Mouse (Mus musculus): ENCODE data around the gene Ankdd1a.
A peak's percentile ranks its signal among the peaks of the same experiment; 100 is the strongest.

Ankdd1a gene

GRCm38 (mm10) chr9:65519807-65520504 is at the start of gene Ankdd1a:
Gene Ankdd1a (minus strand): TSS chr9:65520193.
- peak; percentile 40 for DNase-seq (ENCODE audit: inconsistent ontology term)

- peak; percentile 82 for DNase-seq (ENCODE audit: inconsistent ontology term)
Measured at GRCm38 (mm10) chr9:65569491-65569971, 49.5 kb upstream of the Ankdd1a start.

- no peak for DNase-seq (ENCODE audit: inconsistent ontology term)
Measured at GRCm38 (mm10) chr9:65568787-65569186, 48.8 kb upstream of the Ankdd1a start.

DNA sequence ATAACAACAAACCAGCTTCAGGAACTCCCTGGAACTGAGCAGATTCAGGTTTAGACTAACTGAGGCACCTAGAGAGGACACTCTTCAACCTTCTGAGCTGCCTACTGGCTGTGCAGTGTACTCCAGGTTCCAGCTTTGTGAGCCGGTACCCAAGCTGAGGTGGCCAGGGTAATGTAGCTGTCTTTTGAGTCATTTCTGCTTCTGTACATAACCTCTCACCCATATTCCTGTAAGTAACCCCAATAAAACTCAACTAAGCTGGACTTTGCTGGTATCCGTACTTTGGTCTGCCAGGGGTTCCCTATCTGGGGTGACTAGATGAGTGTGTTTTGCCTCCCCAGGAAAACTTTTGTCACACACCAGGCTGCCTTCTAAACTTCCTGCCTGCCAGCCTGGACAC is 44.7 kb upstream of the Ankdd1a start:
- no peak for DNase-seq (ENCODE audit: inconsistent ontology term)

- no peak for DNase-seq (ENCODE audit: inconsistent ontology term)
Measured at GRCm38 (mm10) chr9:65563073-65563472, 43.1 kb upstream of the Ankdd1a start.

DNA sequence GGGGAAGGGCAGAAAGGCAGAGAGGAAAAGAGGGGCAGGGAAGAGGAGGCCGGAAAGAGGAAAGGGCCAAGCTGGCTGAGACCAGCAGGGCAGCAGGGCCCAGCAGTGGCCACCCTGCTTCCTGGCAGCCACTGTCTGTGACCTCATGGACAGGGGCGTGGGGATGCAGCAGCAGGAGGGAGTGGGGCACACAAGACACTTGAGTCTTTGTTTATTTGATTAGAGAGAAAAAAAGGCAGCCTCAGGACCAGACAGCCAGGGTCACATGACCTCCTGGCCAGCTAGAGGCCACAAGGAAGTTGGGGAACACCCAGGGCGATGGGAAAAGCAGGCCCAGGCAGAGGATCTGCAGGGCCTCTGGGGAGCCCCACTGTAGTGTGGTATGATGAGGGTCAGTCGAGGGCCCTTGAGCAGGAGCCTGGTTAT is 42.1 kb upstream of the Ankdd1a start:
- DNase-seq (ENCODE audit: inconsistent ontology term): peak; percentile 95

- peak; percentile 85 for DNase-seq (ENCODE audit: inconsistent ontology term)
Measured at GRCm38 (mm10) chr9:65561016-65561415, 41.0 kb upstream of the Ankdd1a start.

- DNase-seq (ENCODE audit: inconsistent ontology term): no peak
Measured at GRCm38 (mm10) chr9:65558806-65559205, 38.8 kb upstream of the Ankdd1a start.

DNA sequence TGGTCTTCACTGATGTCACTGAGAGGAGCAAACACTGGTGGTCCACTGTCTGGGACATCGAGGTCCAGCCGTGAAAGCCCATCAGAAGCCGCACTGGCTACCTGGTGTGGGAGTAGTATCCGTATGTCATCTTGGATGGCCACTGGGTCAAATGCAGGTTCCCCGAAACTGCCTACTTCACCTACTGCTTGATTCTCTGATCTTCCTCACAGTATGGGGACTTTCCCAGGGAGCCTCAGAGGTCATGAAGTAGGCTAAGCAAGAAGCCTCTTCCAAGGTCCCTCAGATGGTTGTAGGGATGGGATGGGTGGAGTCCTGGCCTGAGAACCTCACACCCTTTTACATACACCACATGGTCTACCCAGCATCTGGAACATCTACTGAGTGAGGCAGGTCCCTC is 37.0 kb upstream of the Ankdd1a start:
- no peak for DNase-seq (ENCODE audit: inconsistent ontology term)

DNA sequence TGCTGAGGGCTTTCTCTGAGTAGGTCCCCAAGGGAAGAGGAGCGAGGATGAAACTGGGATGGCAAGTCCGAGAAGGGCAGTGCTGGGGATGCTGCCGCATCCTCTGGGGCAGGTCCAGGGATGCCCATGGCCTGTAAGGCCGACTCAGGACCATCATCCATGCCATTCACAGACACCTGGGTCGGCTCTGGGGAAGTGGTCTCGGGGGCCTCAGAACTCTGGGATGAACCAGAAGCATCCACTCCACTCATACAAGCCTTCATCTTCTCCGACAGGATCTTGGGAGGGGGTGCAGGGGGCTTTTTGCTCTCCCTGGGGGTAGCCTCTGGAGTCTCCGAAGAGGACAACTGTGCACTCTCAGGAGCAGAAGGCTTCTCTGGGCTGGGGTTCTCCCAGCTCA is 36.4 kb upstream of the Ankdd1a start:
- DNase-seq (ENCODE audit: inconsistent ontology term): no peak

- DNase-seq (ENCODE audit: inconsistent ontology term): peak; percentile 50
Measured at GRCm38 (mm10) chr9:65555621-65556020, 35.6 kb upstream of the Ankdd1a start.

DNA sequence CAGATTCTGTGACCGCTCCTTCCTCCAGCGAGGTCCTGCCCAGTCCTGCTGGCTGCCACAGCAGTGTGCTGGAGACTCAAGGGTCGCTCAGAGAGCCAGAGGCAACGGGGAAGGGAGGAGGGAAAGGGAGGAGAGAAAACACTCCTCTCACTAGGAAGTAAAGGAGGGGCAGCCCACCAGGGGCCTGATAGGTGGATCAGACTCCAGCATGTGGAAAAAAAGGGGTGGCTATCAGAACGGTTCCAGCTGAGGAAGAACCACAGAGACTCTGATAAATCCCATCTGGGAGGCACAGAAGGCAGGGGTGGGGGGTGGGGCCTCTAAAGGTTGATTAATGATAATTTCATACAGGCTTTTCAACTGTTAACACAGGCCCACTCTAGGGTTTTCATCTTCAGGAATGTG is 35.0 kb upstream of the Ankdd1a start:
- DNase-seq (ENCODE audit: inconsistent ontology term): no peak

DNA sequence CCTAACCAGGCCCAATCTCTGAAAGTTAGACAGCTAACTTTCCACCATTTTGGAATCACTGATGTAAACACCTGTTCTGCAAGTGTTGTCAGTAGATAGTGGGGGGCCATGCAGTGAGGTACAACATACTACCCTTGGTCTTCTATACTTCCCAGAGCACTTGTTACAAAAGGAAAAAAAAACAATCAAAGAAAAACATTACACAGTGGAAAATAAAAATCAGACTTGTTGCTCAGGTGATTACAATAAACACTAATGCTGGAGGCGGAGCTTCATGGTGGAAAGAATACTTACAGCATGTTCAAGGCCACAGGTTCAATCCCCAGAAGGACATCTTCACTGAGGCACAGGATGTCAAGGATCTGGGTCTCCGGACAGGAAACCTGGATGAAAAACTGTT is 32.7 kb upstream of the Ankdd1a start:
- DNase-seq (ENCODE audit: inconsistent ontology term): no peak

GRCm38 (mm10) chr9:65552141-65552540 is 32.1 kb upstream of the Ankdd1a start:
- no peak for DNase-seq (ENCODE audit: inconsistent ontology term)

DNA sequence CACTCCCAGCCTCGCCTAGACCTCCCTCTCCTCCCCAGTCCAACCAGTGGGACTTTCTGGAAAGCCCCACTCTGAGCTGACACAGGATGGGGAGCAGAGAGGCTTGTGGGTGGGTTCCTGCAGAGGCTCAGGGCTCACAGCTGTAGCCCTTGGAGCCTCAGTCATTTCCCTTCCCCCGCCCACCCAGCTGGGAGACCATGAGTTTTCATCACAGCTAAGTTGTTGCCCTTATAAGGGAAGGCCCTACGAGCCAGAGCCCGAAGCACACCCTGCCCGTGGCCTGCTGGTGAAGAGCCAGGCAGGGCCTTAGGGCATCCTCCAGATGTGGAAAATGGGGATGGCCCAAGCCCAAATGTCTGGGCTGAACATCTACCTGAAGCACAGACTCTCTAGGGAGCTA is 31.0 kb upstream of the Ankdd1a start:
- peak; percentile 82 for DNase-seq (ENCODE audit: inconsistent ontology term)

GRCm38 (mm10) chr9:65550079-65550831 is 30.3 kb upstream of the Ankdd1a start:
- peak; percentile 69 for DNase-seq (ENCODE audit: inconsistent ontology term)

GRCm38 (mm10) chr9:65549643-65550042 is 29.6 kb upstream of the Ankdd1a start:
- DNase-seq (ENCODE audit: inconsistent ontology term): no peak

GRCm38 (mm10) chr9:65549139-65549538 is 29.1 kb upstream of the Ankdd1a start:
- no peak for DNase-seq (ENCODE audit: inconsistent ontology term)

GRCm38 (mm10) chr9:65548311-65548710 is 28.3 kb upstream of the Ankdd1a start:
- DNase-seq (ENCODE audit: inconsistent ontology term): no peak

DNA sequence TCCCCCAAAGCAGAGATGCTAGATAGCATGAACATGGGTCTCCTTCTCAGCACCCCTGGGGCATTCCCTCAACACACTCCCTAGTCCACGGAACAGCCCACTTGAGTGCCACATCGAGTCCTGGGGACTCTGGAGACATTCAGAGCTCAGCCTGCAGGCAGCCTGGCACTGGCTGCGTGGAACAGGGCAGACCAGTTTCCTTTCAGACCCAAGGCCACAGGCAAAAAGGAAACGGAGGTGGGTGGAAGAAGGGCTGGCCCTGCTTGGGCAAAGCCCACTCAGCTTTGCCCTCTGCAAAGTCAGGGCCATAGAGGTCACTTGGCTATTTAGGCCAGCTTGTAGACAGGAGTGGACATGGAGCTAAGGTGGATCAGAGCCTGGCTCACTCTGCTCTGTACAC is 27.9 kb upstream of the Ankdd1a start:
- no peak for DNase-seq (ENCODE audit: inconsistent ontology term)

GRCm38 (mm10) chr9:65547111-65547510 is 27.1 kb upstream of the Ankdd1a start:
- DNase-seq (ENCODE audit: inconsistent ontology term): no peak

DNA sequence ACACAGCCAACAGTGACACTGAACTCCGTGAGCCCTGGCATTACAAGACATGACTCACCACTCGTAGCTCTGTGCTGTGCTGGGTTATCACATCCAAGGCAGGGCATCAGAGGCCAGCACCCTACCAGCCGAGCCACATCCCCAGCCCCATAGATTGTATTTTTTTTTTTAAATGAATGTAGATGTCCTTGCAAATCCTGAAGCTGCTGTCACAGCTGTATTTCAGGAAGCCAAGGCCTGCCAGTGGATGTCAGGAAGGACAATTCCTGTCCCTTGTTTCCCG is 26.4 kb upstream of the Ankdd1a start:
- DNase-seq (ENCODE audit: inconsistent ontology term): peak; percentile 73
